Mouse (Mus musculus): ENCODE measurements around the gene Hist1h2bc.

- no peak for TF ChIP-seq TAL1 (IDR thresholded peaks at IDR 0.05; ENCODE audit: low read length)
- TF ChIP-seq GATA1 (IDR thresholded peaks at IDR 0.05; ENCODE audit: low read length): no peak
Observed at GRCm38 (mm10) chr13:23682623-23682946, 1.4 kb upstream of the Hist1h2bc start.
